ENCODE assay signal across 21 mouse cellular contexts in genomic region chr2:127760014-127760413, GRCm38 (mm10). TPM values are rescaled to one million over a fixed set of nuclear protein-coding genes. Genes with fewer than 3 reads are reported as not detected.
"Had no signal": no experiment of that assay in that cellular context is flagged by ENCODE, and none has a peak within 500 bp of the region (broad histone marks: within the 10 kb centered on the region; RNA-seq: fewer than 3 reads in every experiment).

No protein-coding gene starts in this region.

- H3K4me3 ChIP-seq: intestine, embryonic 15.5 days; liver, embryonic 13.5 days; neural tube, embryonic 12.5 days; neural tube, embryonic 15.5 days had no signal

- H3K4me2 ChIP-seq: intestine, embryonic 15.5 days; liver, embryonic 13.5 days; lung, embryonic 14.5 days; midbrain, embryonic 11.5 days; neural tube, embryonic 12.5 days; neural tube, embryonic 15.5 days had no signal

- H3K9me3 ChIP-seq: intestine, embryonic 15.5 days; liver, embryonic 13.5 days; megakaryocyte, embryonic 14.5 days; neural tube, embryonic 12.5 days; neural tube, embryonic 15.5 days had no signal

- H3K9ac ChIP-seq: intestine, embryonic 15.5 days; liver, embryonic 13.5 days; lung, embryonic 14.5 days; neural tube, embryonic 12.5 days; neural tube, embryonic 15.5 days had no signal

- H3K4me1 ChIP-seq: intestine, embryonic 15.5 days; neural tube, embryonic 12.5 days had no signal

- H3K27ac ChIP-seq: intestine, embryonic 15.5 days; liver, embryonic 13.5 days; macrophage; neural tube, embryonic 12.5 days; neural tube, embryonic 15.5 days; stomach, postnatal 0 days had no signal

- ATAC-seq: intestine, embryonic 15.5 days; lung, postnatal 0 days had no signal

- H3K27me3 ChIP-seq: intestine, embryonic 15.5 days; liver, embryonic 13.5 days; neural tube, embryonic 12.5 days; neural tube, embryonic 15.5 days had no signal

- DNase-seq: kidney, adult 11 months; kidney, adult 8-10 months; kidney, postnatal 14 days; kidney, postnatal 4 days; layer of hippocampus, adult 9-11 months; liver, embryonic 13.5 days; lung, embryonic 14.5 days; midbrain, embryonic 14.5 days; right cerebral cortex, adult 18-20 months; right cerebral cortex, postnatal 14 days; right cerebral cortex, postnatal 4 days; thymus, adult 2 months; thymus, postnatal 25 days had no signal

RNA-seq across cellular contexts. Expression of gene Mall, which starts 30.3 kb away (rescaled TPM):
- polyA plus RNA-seq: macrophage had no signal
